Mouse (Mus musculus) spleen, postnatal 4 days (tissue): ENCODE measurements at regions not wholly inside any gene's neighbourhood (a gene's known extent, or its start where the extent isn't known, plus 50 kb on each side); places are given as distances from the start of the nearest gene placed in this dataset.
"Not testable (repeated sequence)": the region's sequence is repeated elsewhere in the genome, so short reads cannot be mapped to it uniquely, and the experiment has no call there.

Experiments used
- DNase-seq, 2 experiments: peaks; one replicate each; pipeline ENCODE4 v3.0.0; 2022; ENCODE audit warnings: low spot score in 2 of 2

GRCm38 (mm10) chr13:6855199-6856148 lies 206.9 kb upstream of the Pfkp start:
- no peak for DNase-seq

- DNase-seq = no peak
Measured at GRCm38 (mm10) chr13:6837446-6837845, 188.9 kb upstream of the Pfkp start.

GRCm38 (mm10) chr13:6837075-6837422 lies 188.5 kb upstream of the Pfkp start:
- no peak for DNase-seq

DNA sequence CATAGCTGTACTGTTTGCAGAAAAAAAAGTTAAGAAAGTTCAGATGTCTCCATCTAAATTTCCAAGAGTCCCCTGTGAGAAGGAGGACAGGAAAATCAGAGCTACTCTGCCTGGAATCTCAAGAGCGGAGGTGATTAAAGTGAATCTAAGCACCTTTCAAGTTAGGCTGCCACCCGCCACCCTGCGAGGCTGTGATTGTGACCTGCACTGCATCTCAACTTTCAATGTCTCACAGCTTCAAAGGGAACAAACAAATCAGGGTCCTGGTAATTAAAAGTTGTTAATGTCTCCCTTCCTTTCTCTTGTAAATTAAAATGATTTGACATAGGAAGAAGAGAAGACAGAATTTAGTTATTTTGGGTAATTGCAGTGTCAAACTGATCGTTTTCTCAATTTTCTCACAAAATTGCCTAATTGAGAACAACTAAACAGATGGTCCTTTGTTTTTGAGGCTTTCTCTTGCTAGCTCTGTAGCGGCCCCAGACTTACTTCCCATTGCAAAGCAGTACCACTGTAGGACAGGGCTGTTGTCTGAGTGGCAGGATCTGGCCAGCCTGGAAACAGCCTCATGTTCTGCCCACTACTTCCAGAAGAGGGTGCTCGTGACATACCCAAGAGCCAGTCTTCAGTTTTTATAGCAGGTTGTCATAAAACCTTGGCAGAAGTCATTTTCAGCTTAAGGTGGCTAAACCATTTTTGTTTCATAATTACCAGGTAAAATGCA lies 187.9 kb upstream of the Pfkp start:
- DNase-seq = peak; percentile 18 to 60

- DNase-seq = no peak
Measured at GRCm38 (mm10) chr13:6829882-6830281, 181.3 kb upstream of the Pfkp start.

- no peak for DNase-seq
Measured at GRCm38 (mm10) chr13:6829346-6829745, 180.8 kb upstream of the Pfkp start.

DNA sequence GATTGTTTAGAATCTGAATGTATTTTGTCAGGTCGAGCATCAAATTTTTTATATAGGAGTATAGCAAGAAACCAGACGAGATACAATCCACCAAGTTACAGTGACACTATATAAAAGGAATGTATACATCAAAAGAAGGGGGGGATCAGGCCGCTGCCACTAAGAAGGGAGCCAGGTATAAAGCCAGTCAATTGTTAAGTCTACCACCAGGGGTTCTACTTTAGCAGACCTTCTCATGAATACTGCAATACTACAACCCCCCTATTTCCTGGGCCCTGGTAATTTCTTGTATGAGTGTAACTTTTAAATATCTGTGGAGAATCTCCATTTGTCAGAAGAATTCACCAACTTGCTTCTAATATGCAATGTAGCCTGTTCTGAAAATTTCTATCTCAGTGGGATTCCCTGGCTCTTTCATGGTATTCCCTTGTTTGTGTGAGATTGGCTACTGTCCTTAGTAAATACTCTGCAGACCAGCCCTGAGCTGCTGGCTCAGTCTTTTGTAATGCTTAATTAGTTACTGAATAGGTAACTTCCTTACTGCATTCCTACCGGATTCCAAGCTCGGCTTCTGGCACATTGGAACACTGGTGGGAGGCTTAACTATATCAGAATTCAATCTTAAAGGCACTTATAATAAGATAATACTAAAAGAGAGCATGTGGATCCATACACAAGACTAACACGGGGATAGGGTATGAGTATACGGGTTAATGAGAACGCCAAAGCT lies 180.2 kb upstream of the Pfkp start:
- DNase-seq = not testable (repeated sequence)

DNA sequence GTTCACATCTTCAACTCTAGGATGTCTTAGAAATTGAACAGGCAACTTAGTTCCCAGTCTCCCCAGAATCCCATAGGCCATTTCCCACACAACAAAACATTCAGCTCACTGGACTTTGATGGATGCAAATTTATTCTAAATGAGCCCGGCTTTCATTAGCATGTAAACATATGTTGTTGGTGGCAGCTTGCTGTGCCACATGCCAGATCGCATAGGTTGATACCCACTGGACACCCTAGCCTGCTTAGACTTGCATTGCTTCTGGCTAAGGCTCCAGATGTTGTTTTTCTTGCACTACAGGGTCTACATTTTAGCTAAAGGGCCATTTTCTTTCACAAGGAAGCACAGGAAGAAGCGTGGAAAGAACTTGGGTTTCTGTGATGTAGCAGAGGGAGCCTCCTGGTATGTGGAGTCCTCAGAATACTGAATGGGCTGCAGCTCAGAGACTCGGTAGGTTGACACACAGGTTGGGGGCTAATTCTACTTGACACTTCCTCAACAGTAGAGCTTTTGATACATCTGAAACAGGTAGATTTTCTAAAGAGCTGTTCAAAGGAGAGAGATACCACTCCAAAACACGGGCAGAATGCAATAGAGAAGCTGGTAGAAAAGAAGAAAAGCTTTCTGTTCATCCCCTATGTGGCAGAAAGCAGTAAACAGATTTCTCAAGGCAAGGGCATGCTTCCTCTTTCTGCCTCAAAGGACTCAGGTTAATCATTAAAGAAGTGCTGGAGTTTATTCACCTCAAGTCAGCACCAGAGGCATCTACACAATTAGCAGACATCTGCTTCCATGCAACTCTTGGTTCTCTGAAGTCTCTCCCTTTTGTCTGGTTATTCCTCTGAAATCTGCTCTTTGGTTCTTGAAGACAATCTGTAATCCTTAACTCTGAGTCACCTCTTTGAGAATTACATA lies 153.9 kb upstream of the Pfkp start:
- DNase-seq = no peak

GRCm38 (mm10) chr13:6767936-6768588 lies 119.5 kb upstream of the Pfkp start:
- DNase-seq = no peak

DNA sequence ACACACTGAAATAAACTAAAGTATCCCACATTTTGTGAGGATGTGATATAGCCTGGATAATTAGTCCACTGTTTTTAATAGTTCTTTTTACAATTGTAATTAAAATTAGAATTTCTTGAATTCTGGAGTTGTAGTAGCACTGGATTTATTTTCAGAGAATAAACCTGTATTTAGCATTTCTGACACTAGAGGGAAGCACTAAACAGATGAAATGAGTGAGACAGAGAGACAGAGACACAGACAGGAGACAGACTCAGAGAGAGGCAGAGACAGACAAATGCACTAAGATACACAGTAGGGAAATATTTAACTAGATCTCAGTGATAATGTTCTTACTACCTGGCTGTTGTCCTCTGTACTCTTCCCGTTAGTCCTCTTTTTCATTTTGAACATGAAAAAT lies 108.6 kb upstream of the Pfkp start:
- DNase-seq = no peak

- DNase-seq = no peak
Measured at GRCm38 (mm10) chr13:6751599-6751998, 103.0 kb upstream of the Pfkp start.

GRCm38 (mm10) chr13:6751149-6751548 lies 102.6 kb upstream of the Pfkp start:
- no peak for DNase-seq

DNA sequence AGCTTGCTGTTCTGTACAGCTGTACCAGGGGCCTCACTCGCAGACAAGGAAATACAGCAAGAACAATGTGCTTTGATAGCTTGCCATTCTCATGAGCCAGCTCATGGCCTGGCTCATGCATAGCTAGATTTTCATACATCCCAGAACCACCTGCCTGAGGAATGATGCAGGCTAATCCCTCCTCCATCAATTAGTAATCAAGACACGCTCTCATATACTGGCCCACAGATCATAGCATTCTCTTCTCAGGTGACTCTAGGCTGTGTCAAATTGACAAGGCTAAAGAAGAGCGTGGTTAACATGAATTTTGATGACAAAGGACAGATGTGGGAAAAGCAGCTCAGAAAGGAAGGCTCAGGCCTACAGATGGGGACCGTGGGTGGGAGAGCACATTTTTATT lies 93.3 kb upstream of the Pfkp start:
- DNase-seq = no peak

DNA sequence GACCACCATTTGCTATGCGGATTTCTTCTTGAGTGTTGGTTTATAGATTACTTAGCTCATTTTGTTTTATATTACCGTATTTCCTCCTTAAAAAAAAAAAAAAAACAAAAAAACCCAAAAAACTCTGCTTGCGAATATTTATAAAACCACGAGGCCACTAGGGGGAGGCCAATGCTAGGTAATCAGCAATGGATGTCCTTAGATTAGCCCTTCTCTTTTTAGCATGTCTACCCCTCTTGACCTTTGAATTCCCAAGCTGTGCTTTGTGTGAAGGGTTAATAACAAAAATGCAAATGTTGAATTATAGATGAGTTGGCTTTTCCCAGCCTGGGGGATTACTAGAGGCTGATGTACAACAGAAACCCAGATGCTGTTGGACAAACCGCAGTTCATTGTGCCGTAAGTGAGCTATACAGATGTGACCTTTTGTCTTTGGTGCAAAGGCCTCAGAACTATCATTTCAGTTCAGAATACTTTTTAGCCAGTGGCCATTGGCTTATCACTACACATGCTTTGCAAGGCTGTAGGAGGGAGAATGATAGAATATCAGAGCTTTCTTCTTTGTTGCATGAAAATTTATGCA lies 88.5 kb upstream of the Pfkp start:
- DNase-seq = no peak
